Mouse (Mus musculus) layer of hippocampus, adult 9-11 months (tissue): Measurements from ENCODE around the gene Glrx2.
"Not testable (repeated sequence)": the region's sequence is repeated elsewhere in the genome, so short reads cannot be mapped to it uniquely, and the experiment has no call there.

Experiments
- DNase-seq: peaks from one replicate; pipeline ENCODE4 v3.0.0; 2022

Glrx2 gene

DNA sequence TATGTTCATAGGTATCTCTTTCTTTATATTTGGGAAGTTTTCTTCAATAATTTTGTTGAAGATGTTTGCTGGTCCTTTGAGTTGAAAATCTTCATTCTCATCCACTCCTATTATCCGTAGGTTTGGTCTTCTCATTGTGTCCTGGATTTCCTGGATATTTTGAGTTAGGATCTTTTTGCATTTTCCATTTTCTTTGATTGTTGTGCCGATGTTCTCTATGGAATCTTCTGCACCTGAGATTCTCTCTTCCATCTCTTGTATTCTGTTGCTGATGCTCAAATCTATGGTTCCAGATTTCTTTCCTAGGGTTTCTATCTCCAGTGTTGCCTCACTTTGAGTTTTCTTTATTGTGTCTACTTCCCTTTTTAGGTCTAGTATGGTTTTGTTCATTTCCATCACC is at the start of gene Glrx2:
Gene Glrx2 (plus strand): TSS at position 301 of the 400 bp plus-strand sequence.
- not testable (repeated sequence) for DNase-seq

DNA sequence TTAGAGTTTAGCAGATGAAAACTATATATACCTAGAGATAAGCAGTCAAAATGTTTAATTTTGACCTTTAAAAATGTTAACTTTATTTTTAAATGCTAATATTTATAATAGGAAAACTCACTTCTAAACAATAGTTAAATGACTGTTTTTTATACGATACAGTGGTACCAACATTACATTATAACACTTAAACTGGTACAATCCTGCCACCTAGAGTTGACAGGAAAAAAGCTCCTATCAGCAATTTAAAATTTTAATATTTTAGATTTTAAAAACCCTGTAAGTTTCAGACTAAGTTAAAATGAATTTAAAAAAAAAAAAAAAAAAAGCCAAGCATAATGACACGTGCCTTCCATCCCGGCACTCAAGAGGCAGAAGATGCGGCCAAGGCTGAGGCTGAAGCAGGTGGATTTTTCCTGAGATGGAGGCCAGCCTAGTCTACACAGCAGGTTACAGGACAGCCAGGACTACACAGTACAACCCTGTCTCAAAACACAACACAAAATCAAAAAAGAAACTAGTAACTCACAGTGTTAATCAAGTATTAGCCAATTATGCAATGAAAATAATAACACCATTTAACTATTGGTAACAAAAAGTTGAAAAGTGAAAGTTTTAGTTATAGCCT is 40.3 kb upstream of the Glrx2 start:
- no peak for DNase-seq

DNA sequence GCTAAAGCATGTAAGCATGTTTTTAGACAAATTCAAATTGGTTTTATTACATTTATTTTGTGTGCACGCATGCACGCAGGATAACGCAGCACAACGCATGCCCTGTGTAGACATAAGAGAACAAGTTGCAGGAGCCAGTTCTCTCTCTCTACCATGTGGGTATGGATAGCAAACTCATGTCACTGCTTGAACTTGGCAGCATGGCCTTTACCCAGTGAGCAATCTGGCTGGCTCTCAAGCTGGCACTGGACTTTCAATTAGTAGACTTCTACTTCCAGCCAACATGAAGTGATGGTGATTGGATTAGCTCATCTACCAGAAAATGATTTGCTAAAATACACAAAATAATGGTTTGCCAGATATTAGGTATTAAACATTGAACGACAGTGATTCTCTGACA is 35.0 kb upstream of the Glrx2 start:
- peak; percentile 19 for DNase-seq

DNA sequence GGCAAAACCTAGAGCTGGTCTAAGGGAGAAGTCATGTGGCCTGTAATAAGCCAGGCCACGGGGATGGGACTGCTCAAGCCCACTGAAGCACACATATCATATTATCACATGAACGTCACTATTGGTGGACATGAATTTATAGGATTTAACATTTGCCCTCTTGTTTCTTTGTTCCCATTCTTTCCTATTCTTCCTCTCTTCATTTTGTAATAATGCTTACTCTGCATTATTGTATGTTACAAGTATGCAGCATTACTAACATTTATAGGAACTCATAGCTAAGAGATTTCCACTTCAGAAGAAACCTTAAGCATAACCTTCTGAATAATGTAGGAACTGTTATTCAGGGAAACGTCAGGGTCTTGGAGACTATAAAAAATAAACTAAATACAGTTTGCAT is 31.3 kb upstream of the Glrx2 start:
- DNase-seq = no peak

DNA sequence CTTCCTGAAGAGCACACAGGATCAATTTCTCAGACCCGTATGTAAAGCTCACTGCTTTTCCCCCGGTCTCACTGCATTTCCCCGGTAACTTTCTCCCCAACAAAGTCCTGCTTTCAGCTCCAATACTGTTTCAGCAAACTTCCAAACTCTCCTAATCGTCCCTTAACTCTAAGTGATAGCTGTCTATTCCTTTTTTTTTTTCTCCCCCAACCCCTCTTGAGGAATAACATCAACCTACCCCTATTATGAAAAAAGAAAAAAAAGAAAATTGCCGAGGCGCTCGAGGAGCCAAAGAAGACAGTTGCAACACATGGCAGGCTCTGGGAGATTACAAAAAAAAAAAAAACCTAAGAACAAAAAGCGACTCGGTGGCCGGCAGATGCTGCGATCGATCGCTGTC is 14.4 kb upstream of the Glrx2 start:
- DNase-seq = no peak

DNA sequence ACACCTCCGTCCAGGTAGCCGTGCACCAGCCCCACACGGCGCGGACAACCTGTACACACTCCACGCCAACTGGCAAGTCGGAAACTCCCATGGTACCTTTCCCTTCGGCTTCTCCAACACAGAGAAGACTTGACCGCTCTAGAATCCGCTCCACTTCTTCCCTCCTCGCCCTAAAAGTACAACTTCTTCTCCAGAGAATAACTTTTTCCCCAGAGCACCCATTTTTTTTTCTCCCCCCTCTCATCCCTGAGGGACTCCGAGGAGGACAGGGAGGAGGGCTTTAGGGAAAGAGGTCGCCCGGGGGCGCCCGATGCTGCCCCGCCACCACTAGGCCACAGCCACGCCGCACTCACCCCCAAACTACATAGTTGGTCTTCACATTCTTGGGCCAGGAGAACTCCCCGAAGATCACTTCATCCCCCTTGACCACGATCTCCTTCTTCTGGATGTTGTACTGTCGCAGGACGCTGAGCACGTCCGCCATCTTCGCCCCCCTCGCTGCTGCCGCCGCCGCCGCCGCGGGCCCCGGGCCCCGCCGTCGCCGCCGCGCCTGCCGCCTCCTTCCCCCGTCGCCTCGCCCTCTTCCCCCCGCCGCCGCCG is 13.9 kb upstream of the Glrx2 start:
- peak; percentile 34 for DNase-seq

DNA sequence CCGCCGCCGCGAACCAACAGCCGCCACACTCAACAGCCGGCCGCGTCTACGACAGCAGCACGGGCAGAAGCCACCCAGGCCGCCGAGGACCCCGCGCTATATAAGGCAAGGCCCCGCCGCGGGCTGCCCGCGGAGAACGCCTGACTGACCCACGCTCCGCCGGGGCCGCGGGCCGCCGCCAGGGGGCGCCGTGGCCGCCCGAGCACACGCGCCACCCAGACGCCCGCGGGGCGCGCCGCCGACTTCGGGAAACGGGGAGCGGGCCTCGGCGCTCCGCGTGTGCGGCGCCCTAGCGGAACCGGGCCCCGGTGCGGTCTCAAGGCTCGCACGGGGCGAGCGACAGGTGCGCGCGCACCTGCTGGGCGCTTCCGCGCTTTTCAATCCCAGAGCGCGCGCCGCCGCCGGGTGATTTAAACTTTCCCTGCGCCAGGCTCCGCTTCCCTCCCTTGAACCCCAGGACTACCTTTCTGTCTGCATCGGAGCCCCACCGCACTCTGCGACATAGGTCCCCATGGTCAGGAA is 13.3 kb upstream of the Glrx2 start, which contains the start of gene Cdc73:
Gene Cdc73 (minus strand): TSS at position 153 of the 522 bp plus-strand sequence.
- peak; percentile 93 for DNase-seq

DNA sequence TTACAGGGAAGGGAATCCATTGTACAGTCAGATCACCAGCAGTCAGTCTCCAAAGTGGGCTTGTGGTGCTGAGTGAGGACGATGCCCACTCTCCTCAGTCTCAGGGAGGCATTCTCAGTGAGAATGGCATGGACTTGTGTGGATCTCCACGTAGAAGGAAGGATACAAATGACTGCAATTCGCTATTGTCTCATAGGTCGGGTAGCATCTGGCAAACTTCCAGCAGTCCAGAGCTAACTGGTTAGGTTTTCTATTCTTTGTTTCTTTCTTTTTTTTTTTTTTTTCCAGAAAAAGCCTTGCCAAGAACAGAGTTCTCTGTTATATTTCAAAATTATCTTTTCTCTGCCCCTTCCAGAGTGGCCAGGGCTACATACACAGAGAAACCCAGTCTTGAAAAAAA is 9.1 kb upstream of the Glrx2 start:
- no peak for DNase-seq

DNA sequence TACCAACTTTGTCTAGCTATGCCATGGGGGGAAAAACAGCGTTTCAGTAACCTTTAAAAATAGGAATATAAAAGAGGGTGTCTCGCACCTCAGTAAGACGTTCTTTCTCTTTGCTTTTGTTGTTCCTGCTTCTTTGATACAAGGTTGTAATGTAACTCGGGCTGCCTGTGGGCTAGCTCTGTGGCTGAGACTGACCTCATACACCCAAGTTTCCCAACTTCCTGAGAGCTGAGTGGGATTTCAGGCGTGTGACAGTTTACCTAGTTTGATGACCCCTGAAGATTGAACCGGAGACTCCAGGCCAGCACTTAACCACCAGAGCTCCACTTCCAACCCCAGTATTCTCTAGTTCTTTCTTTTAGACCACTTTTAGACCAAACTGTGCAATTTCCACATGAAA is 7.8 kb upstream of the Glrx2 start:
- DNase-seq = no peak

DNA sequence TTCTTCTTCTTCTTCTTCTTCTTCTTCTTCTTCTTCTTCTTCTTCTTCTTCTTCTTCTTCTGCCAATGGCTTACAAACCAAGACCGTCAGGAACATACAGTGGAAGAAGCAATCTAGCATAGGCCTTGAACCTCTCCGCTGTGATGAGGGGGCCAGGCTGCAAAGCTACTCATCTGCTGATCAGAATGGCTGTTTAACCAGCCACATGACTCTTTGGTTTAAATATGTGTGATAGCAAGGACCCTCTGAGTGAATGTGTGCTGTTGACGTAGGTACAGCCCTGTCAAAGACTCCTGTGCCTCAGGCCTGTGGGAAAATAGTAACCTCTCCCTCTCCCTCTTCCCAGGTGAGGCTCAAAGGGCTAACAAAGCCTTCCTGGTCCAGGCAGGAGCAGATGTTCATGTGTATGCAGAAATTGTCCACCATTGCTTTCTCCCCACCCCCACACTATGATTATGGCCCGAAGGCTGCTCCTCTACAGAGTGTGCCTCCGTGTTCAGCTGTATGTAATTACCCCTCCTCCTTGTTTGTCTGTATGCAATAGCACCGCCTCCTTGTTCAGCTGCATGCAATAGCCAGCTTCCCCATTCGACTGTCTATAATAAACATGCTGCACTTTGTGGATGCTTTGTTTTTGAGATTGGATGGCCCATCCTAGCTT is 6.0 kb upstream of the Glrx2 start:
- no peak for DNase-seq

DNA sequence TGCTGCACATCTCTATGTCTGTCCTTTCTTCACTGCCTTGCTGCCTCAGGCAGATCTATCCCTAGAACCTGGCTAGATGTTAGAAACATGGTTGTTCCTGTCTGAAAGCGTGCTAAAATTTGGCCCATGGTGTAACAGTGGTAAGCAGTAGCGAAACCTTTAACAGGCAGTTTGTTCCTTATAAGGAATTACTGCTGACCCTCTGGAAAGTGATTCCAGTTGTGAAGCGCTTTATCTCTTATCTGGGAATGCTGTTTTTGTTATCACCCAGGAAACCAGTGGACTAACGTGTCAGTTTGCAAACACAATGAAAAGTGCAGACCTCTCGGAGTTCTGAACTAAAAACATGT is 5.5 kb upstream of the Glrx2 start:
- no peak for DNase-seq

DNA sequence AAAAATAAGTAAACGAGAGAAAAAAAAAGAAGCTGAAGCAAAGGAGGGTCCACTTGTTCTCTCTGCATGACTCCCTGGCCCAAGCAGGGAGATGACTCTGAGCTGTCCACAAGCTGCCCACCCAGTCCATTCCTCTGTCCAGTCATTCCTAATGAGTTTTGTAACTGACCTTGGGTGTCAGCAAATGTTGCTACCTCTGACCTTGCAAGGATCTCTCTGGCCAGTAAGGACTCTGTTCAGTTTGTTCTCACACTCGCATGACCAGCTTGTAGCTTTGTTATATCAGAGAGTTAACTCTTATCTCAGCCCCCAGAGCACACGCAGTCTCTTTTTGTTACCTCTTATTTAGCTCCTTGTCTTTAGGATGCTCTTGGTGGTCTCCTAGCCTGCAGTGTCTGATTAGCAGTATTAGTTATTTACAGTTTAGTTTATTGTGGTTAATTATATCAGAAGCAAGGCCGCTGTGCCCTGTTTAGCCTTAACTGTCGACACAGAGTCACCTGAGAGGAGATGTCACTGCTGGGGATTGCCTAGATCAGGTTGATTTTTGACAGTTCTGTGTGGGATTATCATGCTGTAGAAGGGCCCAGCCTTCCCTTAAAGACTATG is 8.4 kb downstream of the Glrx2 start:
- no peak for DNase-seq

DNA sequence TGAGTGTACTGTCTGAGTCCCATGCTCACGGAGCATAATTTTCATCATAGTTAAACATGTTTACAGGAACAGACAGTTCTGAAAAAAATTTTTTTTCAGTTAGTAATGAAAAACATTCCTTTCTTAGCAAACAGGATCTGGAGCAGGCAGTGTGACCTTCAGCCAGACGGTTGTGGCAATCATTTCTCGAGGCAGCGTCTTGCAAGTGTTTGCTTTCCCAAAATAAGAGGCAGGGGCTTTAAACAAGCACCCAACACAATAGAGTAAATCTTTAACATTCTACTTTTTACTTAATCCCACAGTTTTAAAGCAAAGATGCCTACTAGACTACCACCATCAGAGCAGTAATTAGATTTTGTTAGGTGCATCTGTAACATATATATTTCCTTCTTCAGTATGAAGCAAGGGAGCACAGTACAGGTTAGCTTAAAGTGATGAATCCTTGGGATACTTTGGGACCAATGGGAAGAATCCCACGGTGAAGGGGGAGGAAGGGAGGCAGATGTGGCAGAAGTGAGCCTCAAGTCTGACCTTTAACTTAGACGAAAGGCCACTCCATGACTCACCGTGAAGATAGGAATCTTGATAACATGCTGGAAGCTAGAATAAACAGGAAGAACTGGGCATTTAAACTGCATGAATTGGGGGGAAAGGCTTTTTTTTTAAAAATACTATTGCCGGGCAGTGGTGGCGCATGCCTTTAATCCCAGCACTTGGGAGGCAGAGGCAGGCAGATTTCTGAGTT is 11.7 kb downstream of the Glrx2 start:
- no peak for DNase-seq

DNA sequence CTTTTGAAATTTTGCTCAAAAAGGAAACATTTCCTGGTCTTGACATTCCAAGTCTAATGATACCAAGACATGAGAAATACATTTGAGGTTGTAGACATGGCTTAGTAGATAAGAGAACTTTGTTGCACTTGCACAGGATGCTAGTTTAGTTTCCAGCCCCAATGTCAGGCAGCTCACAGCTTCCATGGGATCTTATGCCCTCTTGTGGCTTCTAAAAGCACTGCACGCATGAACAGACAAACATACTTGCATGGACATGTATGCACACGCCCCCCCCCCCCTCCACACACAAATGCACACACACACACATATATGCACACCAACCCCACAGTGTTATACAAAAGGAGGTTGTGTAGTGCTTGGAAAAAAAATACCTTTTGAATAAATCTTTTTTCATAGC is 14.8 kb downstream of the Glrx2 start:
- no peak for DNase-seq

DNA sequence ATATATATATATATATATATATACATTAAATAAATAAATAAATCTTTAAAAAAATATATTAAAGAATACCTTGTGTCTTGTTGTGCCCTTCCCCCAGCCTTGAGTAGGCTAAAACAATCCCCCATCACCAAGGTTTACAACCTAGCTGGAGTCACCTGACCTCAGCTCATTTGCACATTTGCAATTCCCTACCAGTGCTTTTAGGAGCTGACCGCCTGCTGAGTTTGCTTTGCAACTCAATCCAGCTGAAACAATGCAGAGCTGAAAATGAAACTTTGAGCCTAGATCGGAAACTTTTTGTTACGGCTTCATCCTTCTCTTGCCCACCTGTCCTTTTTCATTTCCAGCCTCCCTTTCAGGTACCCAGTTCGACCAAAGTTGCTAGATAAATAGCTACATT is 15.6 kb downstream of the Glrx2 start:
- DNase-seq = no peak

DNA sequence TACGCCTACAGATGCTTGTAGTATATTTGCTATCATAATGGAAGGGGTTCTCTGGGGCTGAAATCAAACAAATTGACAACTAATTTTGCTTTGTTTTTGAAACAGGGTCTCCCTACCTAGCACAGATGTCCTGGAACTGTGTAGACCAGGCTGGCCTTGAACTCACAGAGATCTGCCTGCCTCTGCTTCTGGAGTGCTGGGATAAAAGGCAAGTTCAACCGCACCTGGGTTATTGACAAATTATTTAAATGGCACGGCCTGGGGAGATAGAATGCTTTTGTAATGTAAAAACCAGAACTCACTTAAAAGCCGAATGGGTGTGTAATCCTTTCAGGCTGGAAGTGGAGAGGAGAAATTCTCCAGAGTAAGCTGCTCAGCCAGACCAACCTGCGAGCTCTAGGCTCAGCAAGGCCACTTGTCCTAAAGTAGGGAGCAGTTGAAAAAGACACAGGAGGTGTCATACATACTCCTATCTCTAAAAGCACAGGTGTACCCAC is 17.8 kb downstream of the Glrx2 start:
- DNase-seq = no peak

DNA sequence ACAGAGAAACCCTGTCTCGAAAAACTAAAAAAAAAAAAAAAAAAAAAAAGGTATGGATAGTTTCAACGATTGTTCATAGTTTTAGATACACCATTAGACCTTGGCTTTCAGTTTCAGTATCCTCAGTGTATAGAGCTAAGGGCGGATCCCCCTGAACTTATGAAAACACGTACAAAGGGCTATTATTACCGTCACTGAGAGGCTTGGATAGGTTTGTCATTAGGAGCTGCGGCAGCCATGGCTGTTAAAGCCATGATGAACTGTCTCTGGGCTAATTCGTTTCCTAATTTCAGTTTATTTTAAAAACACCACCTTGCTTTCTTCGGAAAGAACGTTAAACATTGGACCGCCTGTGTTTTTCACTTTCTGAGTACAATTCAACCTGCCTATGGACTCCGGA is 22.7 kb downstream of the Glrx2 start:
- DNase-seq = no peak

DNA sequence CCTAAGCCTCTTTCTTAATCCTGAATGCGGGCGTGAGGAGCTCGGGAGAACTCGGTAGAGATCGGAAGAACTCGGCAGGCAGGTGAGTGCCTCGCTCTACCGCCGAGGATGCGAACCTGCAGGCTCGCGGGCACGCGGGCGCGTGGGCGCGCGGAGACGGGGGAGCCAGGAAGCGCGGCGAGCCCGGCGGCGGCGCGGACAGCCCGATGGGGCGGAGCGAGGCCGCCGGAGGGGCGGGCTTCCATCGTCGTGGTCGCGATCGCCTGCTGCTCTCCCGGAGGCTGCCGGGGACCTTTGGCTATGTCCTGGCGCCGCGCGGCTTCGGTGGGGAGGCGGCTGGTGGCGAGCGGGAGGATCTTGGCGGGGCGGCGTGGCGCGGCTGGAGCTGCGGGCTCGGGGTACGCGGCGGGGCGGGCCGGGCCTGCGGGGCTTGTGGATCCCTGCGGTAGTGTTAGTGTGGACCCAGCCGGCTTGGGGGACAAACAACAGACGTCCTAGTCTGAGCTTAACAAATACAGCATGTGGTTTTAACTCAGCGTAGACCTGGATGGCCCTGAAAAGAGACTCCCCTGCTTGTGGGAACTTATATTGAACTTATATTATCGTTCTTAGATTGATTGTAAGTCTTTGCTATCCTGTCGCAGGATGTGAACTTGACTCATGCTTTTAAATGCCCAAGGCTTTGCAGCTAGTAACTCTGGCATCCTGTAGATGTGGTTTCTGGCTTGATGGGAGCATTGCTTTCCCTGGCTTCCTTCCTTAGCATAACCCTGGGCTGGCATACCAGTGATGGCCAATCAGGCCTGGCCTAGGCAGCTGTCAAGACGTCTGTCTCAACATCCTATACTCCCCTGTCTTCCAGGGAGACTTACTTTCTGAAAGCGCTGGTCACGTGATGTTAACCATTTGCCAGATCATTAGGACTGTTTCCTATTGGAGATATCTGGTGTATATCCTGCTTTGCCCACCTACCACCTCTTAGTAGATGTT is 23.5 kb downstream of the Glrx2 start:
- peak; percentile 90 for DNase-seq

DNA sequence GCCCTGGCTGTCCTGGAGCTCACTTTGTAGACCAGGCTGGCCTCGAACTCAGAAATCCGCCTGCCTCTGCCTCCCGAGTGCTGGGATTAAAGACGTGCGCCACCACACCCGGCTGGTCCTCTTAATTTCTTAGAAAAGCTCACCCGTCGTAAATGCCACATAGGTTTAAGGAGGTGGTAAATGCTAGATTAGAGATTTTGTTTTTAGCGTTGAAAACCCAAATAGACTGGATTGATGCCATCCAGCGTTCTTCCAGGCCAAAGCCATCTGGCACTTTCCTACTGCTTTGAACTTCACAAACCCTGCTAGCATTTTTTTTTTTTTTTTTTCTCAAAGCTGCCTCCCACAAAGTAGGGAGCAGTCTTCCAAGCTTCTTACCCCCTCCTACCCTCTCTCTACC is 24.4 kb downstream of the Glrx2 start:
- no peak for DNase-seq

DNA sequence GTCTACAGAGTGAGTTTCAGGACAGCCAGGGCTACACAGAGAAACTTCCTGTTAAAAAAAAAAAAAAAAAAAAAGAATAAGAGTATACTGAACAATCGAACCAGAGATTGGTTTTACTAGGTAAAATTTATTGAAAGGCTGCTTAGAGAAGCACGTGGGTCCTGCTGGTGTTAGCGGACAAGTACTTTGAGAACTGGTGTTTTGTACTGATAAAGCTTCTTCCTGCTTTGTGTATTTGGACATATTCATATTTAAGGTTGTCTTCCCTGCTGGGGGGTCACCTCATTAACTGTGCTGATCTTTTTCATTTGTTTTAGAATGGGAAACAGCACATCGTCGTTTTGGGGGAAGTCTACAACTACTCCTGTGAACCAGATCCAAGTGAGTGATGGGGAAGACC is 25.2 kb downstream of the Glrx2 start:
- no peak for DNase-seq

DNA sequence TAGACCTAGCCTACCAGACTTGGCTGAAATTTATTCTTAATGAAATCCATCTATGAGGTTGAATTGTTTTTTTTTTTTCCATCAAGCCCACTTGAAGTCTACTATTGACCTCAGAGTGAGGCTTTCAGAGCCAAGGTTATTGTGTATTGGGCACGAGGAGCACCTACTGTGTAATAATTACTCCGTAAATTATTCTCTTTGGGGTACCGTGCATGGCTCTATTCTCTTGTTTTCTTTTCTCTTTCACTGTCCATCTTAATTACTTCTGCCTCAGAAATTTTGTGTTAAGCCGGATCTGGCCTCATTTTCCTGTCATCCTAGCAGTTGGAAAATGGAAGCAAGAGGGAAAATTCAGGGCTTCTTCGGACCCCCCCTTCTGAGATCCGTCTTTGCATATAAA is 26.0 kb downstream of the Glrx2 start:
- no peak for DNase-seq

DNA sequence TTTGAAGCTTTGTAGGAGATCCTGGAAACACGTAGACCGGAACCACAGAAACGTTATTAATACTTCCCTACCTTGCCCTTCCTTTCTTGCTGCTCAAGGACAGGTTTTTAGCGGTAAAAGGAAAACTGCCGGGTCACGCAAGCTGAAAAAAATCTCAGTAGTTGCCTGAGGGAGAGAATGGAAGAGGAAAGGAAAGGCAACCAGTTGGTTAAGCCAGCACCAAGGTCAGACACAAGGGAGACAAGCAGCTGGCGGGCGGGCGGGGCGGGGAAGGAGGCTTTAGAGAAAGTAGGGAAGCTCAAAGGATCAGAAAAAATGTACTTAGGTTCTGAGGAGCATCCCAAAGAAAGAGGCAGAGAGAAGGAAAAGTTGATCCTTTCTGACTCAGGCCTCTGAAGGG is 29.7 kb downstream of the Glrx2 start:
- no peak for DNase-seq
